Mouse (Mus musculus): Measurements from ENCODE around the gene Itgae. TPM values are rescaled to one million over a fixed set of nuclear protein-coding genes. Genes with fewer than 3 reads are reported as not detected.

Gene Itgae
- total and polyA plus RNA-seq, 3 experiments: 0.17 to 0.26 (median 0.21) TPM

DNA sequence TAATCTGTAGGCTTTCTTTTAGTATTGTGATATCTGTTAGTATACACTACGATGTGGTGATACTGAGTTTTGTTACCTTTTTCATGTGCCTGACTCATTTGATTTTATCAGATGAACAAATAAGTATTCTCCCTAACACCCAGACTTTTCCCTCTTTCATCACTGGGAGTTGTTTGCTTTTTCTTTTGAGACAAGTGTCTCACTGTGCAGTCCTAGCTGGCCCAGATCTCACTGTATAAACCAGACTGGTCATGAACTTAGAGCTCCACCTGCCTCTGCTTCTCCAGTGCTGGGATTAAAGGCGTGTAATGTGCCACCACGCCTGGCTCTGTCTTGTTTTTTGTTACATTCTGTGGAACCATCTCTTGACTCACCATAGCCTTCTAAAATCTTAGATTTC lies 30.8 kb upstream of the Itgae start:
- H3K9me3 ChIP-seq (replicated peaks; ENCODE audit: low read length): no peaks in the 10 kb centered on the region
- no peak for TF ChIP-seq CHD2 (IDR thresholded peaks at IDR 0.05; ENCODE audit: low read length)
- no peak for TF ChIP-seq PAX5 (IDR thresholded peaks at IDR 0.05; ENCODE audit: low read length)
- no peak for TF ChIP-seq MYC (IDR thresholded peaks at IDR 0.05; ENCODE audit: low read depth, low read length)
- no peak for TF ChIP-seq HCFC1 (IDR thresholded peaks at IDR 0.05; ENCODE audit: low read depth, low read length)
- DNase-seq (ENCODE audit: extremely low read depth): no peak
- no peak overlapping the region for H3K4me3 ChIP-seq (replicated peaks in 1 of 3; ENCODE audit: low read depth in 2 of 3, low read length in 2 of 3, poor library complexity in 1 of 3)
- peaks cover 42 to 77% of the 10 kb centered on the region in 2 experiments for H3K36me3 ChIP-seq (replicated peaks in 1 of 2; ENCODE audit: control insufficient read depth in 1 of 2, insufficient read depth in 1 of 2, low read length in 1 of 2)
- in situ Hi-C loops (cut with MboI; ENCODE audit: low pct_ligation_motif_present, low pct_unique_long_range_greater_than_20kb, low sequenced_read_pairs) (no loop called here), dilution Hi-C loops (cut with MboI; ENCODE audit: extremely low pct_ligation_motif_present, extremely low pct_unique_long_range_greater_than_20kb, low sequenced_read_pairs) (no loop called here)
- H3K4me1 ChIP-seq (ENCODE audit: control insufficient read depth in 1 of 2, insufficient read depth in 2 of 2): no peaks in the 10 kb centered on the region
- H3K27ac ChIP-seq (ENCODE audit: insufficient read depth, low read depth): no peak overlapping the region
- H3K79me2 ChIP-seq (replicated peaks; ENCODE audit: control insufficient read depth, extremely low read depth, insufficient read depth, poor library complexity, severe bottlenecking): no peaks in the 10 kb centered on the region
- H3K4me2 ChIP-seq (ENCODE audit: insufficient read depth, low read depth, poor library complexity, severe bottlenecking): no peak overlapping the region
- no peaks in the 10 kb centered on the region for H3K27me3 ChIP-seq (replicated peaks)
- H3K9ac ChIP-seq (ENCODE audit: insufficient read depth, low read depth): no peak overlapping the region

DNA sequence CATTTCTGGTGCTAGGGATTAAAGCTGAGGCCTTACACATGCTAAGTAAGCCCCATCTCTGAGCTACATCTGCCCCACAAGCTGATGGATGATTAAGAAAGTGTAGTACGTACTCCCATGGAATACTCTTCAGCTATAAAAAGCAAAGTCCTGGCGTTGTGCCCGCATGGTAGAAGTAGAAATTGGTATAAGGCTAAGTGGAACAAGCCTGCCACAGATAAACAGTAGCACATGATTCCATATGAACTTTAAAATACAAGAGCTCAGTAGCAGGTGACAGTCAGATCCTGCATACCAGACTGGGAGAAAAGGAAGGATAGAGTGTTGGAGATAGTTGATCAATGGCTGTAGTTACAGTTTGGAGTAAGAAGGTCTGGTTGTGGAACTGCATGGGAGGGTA lies 29.0 kb upstream of the Itgae start:
- no peak for DNase-seq (ENCODE audit: extremely low read depth)
- Histone ChIP-seq H3K4me3 (replicated peaks in 1 of 3; ENCODE audit: low read depth in 2 of 3, low read length in 2 of 3, poor library complexity in 1 of 3) (no peak overlapping the region), H3K79me2 (replicated peaks; ENCODE audit: control insufficient read depth, extremely low read depth, insufficient read depth, poor library complexity, severe bottlenecking) (no peaks in the 10 kb centered on the region), H3K4me2 (ENCODE audit: insufficient read depth, low read depth, poor library complexity, severe bottlenecking) (no peak overlapping the region), H3K36me3 (replicated peaks in 1 of 2; ENCODE audit: control insufficient read depth in 1 of 2, insufficient read depth in 1 of 2, low read length in 1 of 2) (peaks cover 38 to 69% of the 10 kb centered on the region in 2 experiments), H3K27me3 (replicated peaks) (no peaks in the 10 kb centered on the region), H3K9me3 (replicated peaks; ENCODE audit: low read length) (no peaks in the 10 kb centered on the region), H3K27ac (ENCODE audit: insufficient read depth, low read depth) (no peak overlapping the region), H3K9ac (ENCODE audit: insufficient read depth, low read depth) (no peak overlapping the region), H3K4me1 (ENCODE audit: control insufficient read depth in 1 of 2, insufficient read depth in 2 of 2) (no peaks in the 10 kb centered on the region)
- dilution Hi-C loops (cut with MboI; ENCODE audit: extremely low pct_ligation_motif_present, extremely low pct_unique_long_range_greater_than_20kb, low sequenced_read_pairs): no loop called here
- TF ChIP-seq MEF2A (IDR thresholded peaks at IDR 0.05; ENCODE audit: borderline replicate concordance, low read depth, low read length) (no peak), SMC3 (IDR thresholded peaks at IDR 0.05; ENCODE audit: low read depth, low read length) (no peak), JUND (conservative IDR thresholded peaks at IDR 0.05; ENCODE audit: low read depth, low read length) (no peak), GABPA (IDR thresholded peaks at IDR 0.05; ENCODE audit: insufficient replicate concordance, low read depth, low read length) (no peak), ZC3H11A (IDR thresholded peaks at IDR 0.05; ENCODE audit: low read depth, low read length) (no peak), TBP (conservative IDR thresholded peaks at IDR 0.05; ENCODE audit: low read depth, low read length) (no peak), MAZ (IDR thresholded peaks at IDR 0.05; ENCODE audit: low read depth, low read length) (no peak), MAFK (IDR thresholded peaks at IDR 0.05; ENCODE audit: insufficient replicate concordance, low read length) (no peak), NRF1 (IDR thresholded peaks at IDR 0.05; ENCODE audit: low read depth, low read length) (no peak), SIN3A (IDR thresholded peaks at IDR 0.05; ENCODE audit: low read length) (no peak), NELFE (IDR thresholded peaks at IDR 0.05; ENCODE audit: low read depth, low read length) (no peak), ZNF384 (IDR thresholded peaks at IDR 0.05; ENCODE audit: low read depth, low read length) (no peak)
- in situ Hi-C loops (cut with MboI; ENCODE audit: low pct_ligation_motif_present, low pct_unique_long_range_greater_than_20kb, low sequenced_read_pairs): no loop called here

Data from CH12.LX (cell line).